Mouse (Mus musculus) embryonic facial prominence, embryonic 14.5 days (tissue): ENCODE measurements around the gene Sorcs2. TPM values are rescaled to one million over a fixed set of nuclear protein-coding genes. Genes with fewer than 3 reads are reported as not detected.

Experiments
- ATAC-seq: fragments of 200-750 bp; cut with Nextera tagmentation; 2 replicates; pipeline ENCODE4 v1.8.0; 2017; ENCODE audit warnings: low read depth, moderate number of reproducible peaks, moderate TSS enrichment
- DNase-seq: peaks from one replicate; pipeline ENCODE4 v3.0.0-alpha.2; 2015; ENCODE audit warnings: low spot score
- H3K27ac ChIP-seq: fragments of 300-500 bp; sonication (generic); replicated peaks from 2 replicates; pipeline ENCODE4 v1.5.1; 2014; ENCODE audit warnings: low read depth, mild to moderate bottlenecking, low read length, moderate library complexity
- H3K27me3 ChIP-seq: fragments of 300-500 bp; sonication (generic); replicated peaks from 2 replicates; pipeline ENCODE4 v1.6.1; 2014; ENCODE audit warnings: low read length; ENCODE audit not compliant: control insufficient read depth, insufficient read depth
- H3K36me3 ChIP-seq: fragments of 300-500 bp; sonication (generic); 2 replicates; pipeline ENCODE4 v1.6.1; 2014; ENCODE audit warnings: low read length, mixed read lengths; ENCODE audit not compliant: control insufficient read depth, insufficient read depth
- H3K4me1 ChIP-seq: fragments of 300-500 bp; sonication (generic); 2 replicates; pipeline ENCODE4 v1.6.1; 2014; ENCODE audit warnings: antibody characterized with exemption, low read length; ENCODE audit not compliant: control insufficient read depth, insufficient read depth
- H3K4me2 ChIP-seq: fragments of 300-500 bp; sonication (generic); 2 replicates; pipeline ENCODE4 v1.6.1; 2014; ENCODE audit warnings: low read depth, mild to moderate bottlenecking, low read length, moderate library complexity, mixed read lengths
- H3K4me3 ChIP-seq: fragments of 300-500 bp; sonication (generic); 2 replicates; pipeline ENCODE4 v1.5.1; 2014; ENCODE audit warnings: low read depth, mild to moderate bottlenecking, low read length
- H3K9ac ChIP-seq: fragments of 300-500 bp; sonication (generic); 2 replicates; pipeline ENCODE4 v1.6.1; 2014; ENCODE audit warnings: low read depth, mild to moderate bottlenecking, low read length, moderate library complexity, mixed read lengths
- H3K9me3 ChIP-seq: fragments of 300-500 bp; sonication (generic); 2 replicates; pipeline ENCODE4 v1.6.1; 2016; ENCODE audit warnings: low read length; ENCODE audit not compliant: control insufficient read depth
- WGBS: fragments of 180-500 bp; shearing (Covaris S2); extraction: QIAGEN DNeasy Blood & Tissue Kit; methylation state at CpG from one replicate; pipeline ENCODE4 v1.1.7; 2014; 5-methylcytosine and 5-hydroxymethylcytosine counted together
- polyA plus RNA-seq: library from polyadenylated mRNA; unstranded; fragments of >200 nt; fragmentation: Nextera tagmentation; extraction: Ambion mirVana; gene quantifications from 2 replicates; pipeline ENCODE4 v1.2.1, GENCODE M21; 2014

The Sorcs2 gene
- polyA plus RNA-seq, 1 experiment from 2014 or later: 21.6 TPM

DNA sequence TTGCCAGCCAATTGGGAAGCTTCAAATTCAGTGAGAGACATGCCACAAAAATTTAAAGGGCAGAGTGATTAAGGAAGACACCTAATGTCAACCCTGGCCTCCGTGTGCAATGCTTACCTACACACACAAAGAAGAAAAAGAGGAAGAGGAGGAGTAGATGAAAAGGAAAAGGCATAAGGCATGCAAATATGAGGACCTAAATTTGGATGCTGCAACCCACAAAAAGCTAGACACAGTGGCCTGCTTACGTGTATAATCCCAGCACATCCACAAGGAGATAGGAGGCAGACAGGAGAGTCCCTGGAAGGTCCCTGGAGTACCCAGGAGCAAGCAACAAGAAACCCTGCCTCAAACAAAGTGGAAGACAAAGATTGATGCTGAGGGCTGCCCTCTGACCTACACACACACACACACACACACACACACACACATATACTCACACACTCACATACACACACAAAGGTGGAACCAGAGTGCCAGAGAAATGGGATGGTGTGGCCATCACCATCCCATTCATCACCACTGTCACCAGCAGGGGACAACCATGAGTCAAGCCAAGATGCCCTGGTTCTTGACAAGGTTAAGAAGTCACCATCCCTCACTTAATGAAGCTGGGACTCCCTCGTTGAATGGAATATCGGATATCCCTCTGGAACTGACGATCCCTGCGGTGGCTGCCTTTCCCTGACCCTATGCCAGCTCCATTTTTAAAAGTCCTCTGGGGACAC is 80.1 kb downstream of the Sorcs2 start:
- WGBS: 56% methylated on average over 6 of the region's 6 CpGs
- no peaks in the 10 kb centered on the region for H3K27me3 ChIP-seq
- H3K9ac ChIP-seq: no peak overlapping the region
- no peak overlapping the region for H3K27ac ChIP-seq
- no peak for DNase-seq
- no peaks in the 10 kb centered on the region for H3K9me3 ChIP-seq
- no peak overlapping the region for H3K4me2 ChIP-seq
- peaks cover 23% of the 10 kb centered on the region for H3K4me1 ChIP-seq
- ATAC-seq: no peak
- no peak overlapping the region for H3K4me3 ChIP-seq
- no peaks in the 10 kb centered on the region for H3K36me3 ChIP-seq

DNA sequence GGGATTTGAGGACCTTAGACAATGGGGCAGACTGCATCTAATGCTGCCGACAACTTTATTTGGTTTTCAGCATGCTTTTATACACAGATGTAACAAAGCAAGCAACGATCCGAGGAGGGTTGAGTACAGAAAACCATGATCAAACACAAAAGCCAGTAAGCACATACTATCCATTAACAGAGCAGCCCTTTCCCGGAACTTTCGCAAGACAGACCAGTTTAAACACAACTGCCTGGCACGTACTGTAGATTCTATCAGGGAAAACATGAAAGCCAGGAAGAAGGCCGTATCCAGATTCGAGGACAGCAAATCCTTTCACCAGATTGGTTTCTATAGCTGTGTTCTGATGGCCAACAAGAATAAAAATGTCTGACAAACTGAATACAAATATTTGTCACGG is 82.8 kb downstream of the Sorcs2 start:
- WGBS: 81% methylated on average over 9 of the region's 9 CpGs
- H3K27me3 ChIP-seq: no peaks in the 10 kb centered on the region
- H3K4me1 ChIP-seq: peaks cover 21% of the 10 kb centered on the region
- DNase-seq: peak; percentile 28
- H3K9me3 ChIP-seq: no peaks in the 10 kb centered on the region
- no peak for ATAC-seq
- H3K9ac ChIP-seq: no peak overlapping the region
- no peak overlapping the region for H3K4me3 ChIP-seq
- H3K4me2 ChIP-seq: no peak overlapping the region
- no peaks in the 10 kb centered on the region for H3K36me3 ChIP-seq
- no peak overlapping the region for H3K27ac ChIP-seq

DNA sequence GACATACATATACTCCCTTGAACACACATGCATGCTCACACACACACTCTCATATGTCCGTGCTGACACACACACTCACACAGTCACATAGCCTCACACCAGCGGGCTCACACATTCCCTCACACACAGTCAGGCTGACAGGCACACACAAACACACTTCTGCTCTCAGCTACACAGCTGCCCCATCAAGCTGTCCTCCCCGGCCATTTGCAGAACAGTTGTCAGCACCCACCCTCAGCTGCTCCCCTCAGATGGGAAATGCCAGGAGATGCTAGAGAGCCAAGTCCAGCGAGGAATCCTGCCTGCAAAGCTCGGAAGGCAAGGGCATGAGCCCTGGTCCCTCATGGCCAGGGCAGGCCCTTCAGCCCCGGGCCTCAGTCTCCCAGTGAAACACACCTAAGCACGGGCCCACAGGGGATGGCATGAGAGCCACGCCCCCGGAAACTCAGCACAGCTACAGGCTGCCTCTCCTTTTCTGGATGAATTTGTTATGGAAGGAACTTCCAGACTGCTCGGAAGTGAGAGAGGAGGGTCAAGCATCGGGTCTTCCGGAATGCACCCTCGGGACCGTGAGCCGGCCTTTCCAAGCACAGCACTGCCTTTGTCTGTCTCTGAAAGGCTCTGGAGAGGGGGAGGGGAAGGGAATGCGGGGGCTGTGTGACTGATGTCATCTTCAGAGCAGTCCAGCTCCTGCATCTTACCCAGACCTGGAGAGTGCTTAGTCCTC is 84.4 kb downstream of the Sorcs2 start:
- Histone ChIP-seq H3K9ac (peak overlapping the region; percentile 47), H3K27ac (peak overlapping the region; percentile 74; the same call in 1 of the 2 replicates), H3K9me3 (no peaks in the 10 kb centered on the region), H3K4me2 (peak overlapping the region; percentile 29), H3K36me3 (no peaks in the 10 kb centered on the region), H3K4me1 (peaks cover 21% of the 10 kb centered on the region), H3K4me3 (no peak overlapping the region), H3K27me3 (no peaks in the 10 kb centered on the region)
- DNase-seq (peak; percentile 83), ATAC-seq (peak; percentile 81)
- 16% methylated on average over 16 of the region's 16 CpGs for WGBS

DNA sequence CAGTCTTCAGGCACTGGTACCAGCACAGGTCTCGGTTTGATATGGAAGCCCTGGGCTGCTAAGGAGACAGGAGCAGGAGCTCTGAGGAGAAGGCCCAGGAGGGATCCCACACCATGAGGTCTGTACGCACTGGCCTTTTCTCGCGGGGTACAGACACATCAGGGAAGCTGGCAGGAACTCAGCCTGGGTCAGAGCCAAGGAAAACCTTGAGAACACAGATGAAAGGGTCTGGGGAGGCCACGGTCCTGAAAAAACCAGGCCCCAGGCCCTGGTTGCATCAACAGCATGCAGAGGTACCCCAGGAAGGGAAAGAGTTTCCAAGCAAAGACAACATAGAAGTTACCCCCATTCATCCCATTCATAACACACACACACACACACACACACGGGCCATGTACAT is 85.0 kb downstream of the Sorcs2 start:
- peak overlapping the region; percentile 1; the same call in 1 of the 2 replicates for H3K9ac ChIP-seq
- H3K4me2 ChIP-seq: 0 out of 2 replicates have a peak overlapping the region, but pooled peaks have one; percentile 29
- H3K36me3 ChIP-seq: no peaks in the 10 kb centered on the region
- peaks cover 21% of the 10 kb centered on the region for H3K4me1 ChIP-seq
- ATAC-seq (no peak), DNase-seq (peak; percentile 29)
- 50% methylated on average over 6 of the region's 6 CpGs for WGBS
- H3K4me3 ChIP-seq: no peak overlapping the region
- H3K27ac ChIP-seq: peak overlapping the region; percentile 74; the same call in 1 of the 2 replicates
- H3K9me3 ChIP-seq: no peaks in the 10 kb centered on the region
- H3K27me3 ChIP-seq: no peaks in the 10 kb centered on the region

DNA sequence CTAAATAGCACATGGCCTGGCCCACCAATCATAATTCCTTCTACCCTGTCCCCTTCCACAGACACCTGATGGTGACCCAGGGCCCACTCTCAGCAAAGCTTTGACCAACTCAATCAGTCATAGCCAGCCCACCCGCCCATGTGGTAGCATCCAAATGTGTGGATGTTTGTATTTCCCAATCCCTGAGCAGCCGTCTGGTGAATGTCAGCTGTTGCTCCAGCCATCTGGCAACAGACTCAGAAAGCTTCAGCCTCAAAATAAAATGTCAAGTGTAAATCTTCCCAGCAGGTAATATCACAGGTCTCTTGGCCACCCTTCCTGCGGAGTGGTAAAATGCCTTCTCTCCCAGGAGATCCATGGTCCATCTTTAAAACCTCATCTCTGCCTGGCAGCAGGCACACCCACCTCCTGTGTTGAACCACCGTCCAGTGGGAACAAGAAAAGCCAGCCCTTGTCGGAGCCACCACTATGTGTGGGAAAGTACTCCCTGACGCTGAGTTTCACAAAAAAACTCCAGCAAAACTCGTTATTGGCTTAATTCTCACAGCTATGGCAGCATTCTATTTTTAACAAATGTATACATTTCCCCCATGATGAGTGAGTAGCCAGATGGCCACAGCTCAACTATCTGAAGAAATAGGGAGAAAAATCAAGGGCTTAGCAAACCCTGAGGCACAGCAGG is 93.5 kb downstream of the Sorcs2 start:
- ATAC-seq: no peak
- no peak overlapping the region for H3K4me3 ChIP-seq
- no peak overlapping the region for H3K27ac ChIP-seq
- 62% methylated on average over 7 of the region's 7 CpGs for WGBS
- no peak overlapping the region for H3K4me2 ChIP-seq
- H3K9ac ChIP-seq: no peak overlapping the region
- DNase-seq: peak; percentile 38
- H3K27me3 ChIP-seq: no peaks in the 10 kb centered on the region
- no peaks in the 10 kb centered on the region for H3K9me3 ChIP-seq
- no peaks in the 10 kb centered on the region for H3K36me3 ChIP-seq
- no peaks in the 10 kb centered on the region for H3K4me1 ChIP-seq

DNA sequence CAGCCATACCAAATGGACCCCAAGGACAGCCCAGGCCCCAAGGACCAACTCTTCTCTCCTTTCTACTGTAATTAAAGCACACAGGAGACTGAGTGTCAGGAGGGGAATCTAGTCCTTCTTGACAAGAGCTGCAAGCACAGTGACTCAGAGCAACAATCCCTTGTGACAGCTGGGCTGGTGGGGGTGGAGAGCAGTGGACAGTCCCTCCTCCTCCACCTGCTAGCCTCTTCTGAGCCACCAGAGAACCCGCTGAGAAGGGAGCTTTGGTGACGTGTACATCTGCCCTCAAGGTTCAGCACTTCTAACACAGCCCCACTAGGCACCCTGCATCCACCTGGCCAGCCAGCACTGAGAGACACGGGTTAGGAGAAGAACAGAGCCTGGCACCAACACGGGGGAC is 96.8 kb downstream of the Sorcs2 start:
- no peaks in the 10 kb centered on the region for H3K36me3 ChIP-seq
- no peak overlapping the region for H3K4me2 ChIP-seq
- DNase-seq (peak; percentile 64), ATAC-seq (peak; percentile 28; the same call in 1 of the 2 replicates)
- H3K9ac ChIP-seq: no peak overlapping the region
- H3K4me1 ChIP-seq: no peaks in the 10 kb centered on the region
- no peaks in the 10 kb centered on the region for H3K27me3 ChIP-seq
- H3K4me3 ChIP-seq: no peak overlapping the region
- H3K27ac ChIP-seq: no peak overlapping the region
- WGBS: 61% methylated on average over 3 of the region's 4 CpGs
- no peaks in the 10 kb centered on the region for H3K9me3 ChIP-seq

DNA sequence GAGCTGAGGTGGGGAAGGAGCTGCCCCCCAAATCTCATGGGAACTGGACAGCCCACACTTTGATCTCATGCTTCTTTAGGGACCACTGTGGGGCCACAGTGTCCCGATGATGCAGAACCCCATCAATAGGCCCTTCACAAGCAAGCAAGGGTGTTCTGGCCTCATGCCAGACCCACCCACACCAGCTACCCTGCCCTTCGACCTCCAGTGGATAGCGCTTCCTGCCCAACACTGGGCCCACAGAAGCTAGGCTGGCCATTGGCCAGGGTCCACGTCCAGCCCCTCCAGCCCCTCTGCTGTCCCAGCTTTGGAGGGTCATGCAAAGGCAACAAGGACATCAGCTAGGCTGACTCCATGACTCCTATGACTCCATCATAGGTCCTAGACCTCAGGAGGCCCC is 99.9 kb downstream of the Sorcs2 start:
- Histone ChIP-seq H3K27ac (no peak overlapping the region), H3K4me2 (no peak overlapping the region), H3K9ac (no peak overlapping the region), H3K27me3 (no peaks in the 10 kb centered on the region), H3K36me3 (no peaks in the 10 kb centered on the region), H3K4me3 (no peak overlapping the region), H3K4me1 (peaks cover 7% of the 10 kb centered on the region), H3K9me3 (no peaks in the 10 kb centered on the region)
- DNase-seq (no peak), ATAC-seq (no peak)
- WGBS: 66% methylated on average over 4 of the region's 4 CpGs

DNA sequence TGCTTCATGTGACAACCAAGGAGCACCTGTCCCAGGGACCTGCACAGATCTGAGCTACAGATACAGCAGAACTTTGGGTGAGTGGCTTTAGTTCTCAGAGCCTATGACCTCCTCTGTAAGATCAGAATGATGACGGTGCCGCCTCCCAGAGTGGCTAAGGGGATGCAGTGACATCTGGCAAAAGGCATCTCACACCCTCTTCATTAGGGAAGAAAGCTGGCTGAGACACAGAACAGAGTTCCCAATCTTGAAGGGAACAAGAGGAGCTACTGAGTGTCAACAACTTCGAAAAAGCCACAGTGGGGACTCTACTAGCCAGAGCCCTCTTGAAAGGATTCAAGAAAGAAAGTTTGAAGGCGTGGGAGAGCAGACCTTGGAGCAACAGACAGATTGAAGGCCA is 100.7 kb downstream of the Sorcs2 start:
- no peaks in the 10 kb centered on the region for H3K27me3 ChIP-seq
- H3K4me2 ChIP-seq: no peak overlapping the region
- no peak overlapping the region for H3K27ac ChIP-seq
- H3K9ac ChIP-seq: no peak overlapping the region
- no peak overlapping the region for H3K4me3 ChIP-seq
- DNase-seq: no peak
- peaks cover 15% of the 10 kb centered on the region for H3K4me1 ChIP-seq
- H3K36me3 ChIP-seq: no peaks in the 10 kb centered on the region
- WGBS: 67% methylated on average over 4 of the region's 4 CpGs
- no peaks in the 10 kb centered on the region for H3K9me3 ChIP-seq
- no peak for ATAC-seq
